Mouse (Mus musculus) heart, postnatal 10 days (tissue): ENCODE results near the gene Olfr1499. TPM values are rescaled to one million over a fixed set of nuclear protein-coding genes. Genes with fewer than 3 reads are reported as not detected.
"Not testable (repeated sequence)": the region's sequence is repeated elsewhere in the genome, so short reads cannot be mapped to it uniquely, and the experiment has no call there.

Experiments used
- DNase-seq, 2 experiments: peaks; one replicate each; pipeline ENCODE4 v3.0.0; 2021
- intact Hi-C: fragments of 180-260 bp; cut with DNase I; formaldehyde crosslinking; loops from one replicate; pipeline ENCODE4 v1.15.1; 2025
- total RNA-seq, 2 experiments: library from RNA; stranded (reverse); gene quantifications; 2 replicates each; pipeline ENCODE4 v1.2.3; 2021

The Olfr1499 gene
- not detected for total RNA-seq

DNA sequence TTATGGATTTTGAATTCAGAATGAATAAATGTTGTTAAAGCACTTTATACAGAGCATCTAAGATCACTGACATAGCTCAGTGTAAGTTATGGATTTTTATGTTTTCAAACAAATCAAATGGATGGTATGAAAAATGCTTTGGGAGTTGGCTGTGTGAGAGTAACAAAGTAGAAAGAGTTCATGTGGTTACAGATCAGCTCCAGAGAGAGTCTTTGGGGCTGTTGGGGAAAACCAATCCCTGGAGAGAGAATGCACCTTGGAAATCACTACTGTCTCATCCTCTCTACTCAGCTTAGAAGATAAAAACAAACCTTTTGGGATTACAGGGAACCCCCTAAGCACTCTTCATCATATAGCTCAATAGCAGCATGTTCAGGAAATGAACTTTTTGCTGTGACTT is at the start of gene Olfr1499:
TSS of gene Olfr1499 (minus strand) at position 101 of the 400 bp plus-strand sequence.
- no peak for DNase-seq
- intact Hi-C loops: no loop called here

DNA sequence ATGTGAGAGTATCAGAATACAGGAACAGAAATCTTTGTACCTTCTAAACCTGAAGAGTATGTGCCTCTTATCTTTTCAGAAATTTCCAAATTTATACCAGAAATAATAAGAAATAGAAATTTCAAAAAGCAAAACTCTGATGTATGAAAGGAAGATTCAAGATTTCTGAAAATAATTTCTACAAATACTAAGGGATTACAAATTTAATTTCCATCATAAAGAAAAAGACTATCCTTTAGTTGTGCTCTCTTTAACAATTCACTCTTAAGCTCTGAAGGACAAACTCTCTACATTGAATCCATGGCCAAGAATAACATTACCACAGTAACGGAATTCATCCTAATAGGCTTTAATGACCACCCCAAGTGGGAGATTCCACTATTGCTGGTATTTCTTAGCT is 42.2 kb upstream of the Olfr1499 start, which contains the start of gene Olfr1502:
TSS of gene Olfr1502 (plus strand) at position 301 of the 400 bp plus-strand sequence.
- intact Hi-C loops: no loop called here

DNA sequence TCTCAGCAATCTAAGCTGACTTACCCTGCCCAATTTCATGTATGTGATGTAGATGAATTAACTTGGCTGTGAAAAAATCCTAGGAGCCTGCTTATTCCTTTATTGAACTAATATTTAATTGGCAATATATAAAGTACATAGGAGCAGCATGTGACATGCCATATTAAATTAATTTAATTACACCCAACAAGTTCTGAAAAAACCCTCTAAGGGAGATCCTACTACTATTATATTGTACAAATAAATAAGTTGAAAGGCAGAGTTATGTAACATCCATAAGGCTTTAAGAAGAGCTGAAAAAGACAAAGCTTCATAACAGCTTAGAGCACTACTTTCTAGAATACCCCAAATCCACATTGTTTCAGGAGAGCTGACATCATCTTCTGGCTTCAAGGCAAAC is 31.3 kb upstream of the Olfr1499 start, which contains the start of gene Olfr1501:
TSS of gene Olfr1501 (minus strand) at position 101 of the 400 bp plus-strand sequence.
- DNase-seq, intact Hi-C loops: not testable (repeated sequence)

More for the DNA sequence above, 42.2 kb upstream of the Olfr1499 start, which contains the start of gene Olfr1502:
- no peak for DNase-seq

DNA sequence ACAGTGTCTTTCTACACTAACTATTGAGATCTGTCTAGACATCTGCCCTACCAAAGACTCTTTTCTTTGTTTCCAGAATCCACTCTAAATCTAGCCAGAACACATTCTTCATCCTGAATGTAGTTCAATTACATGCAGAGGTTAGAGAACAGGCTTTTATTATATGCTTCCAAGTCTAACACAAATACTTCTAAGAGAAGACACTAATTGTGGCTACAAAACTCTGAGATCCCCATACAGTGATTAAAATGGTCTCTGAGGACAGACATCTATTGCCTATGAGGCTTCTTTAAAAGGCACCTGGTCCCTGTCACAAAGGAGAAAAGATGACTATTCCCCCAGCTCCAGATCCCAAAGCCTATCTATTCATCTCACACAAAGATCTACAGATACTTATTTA is 11.1 kb upstream of the Olfr1499 start, which contains the start of gene Olfr1500:
TSS of gene Olfr1500 (minus strand) at position 101 of the 400 bp plus-strand sequence.
- intact Hi-C loops: no loop called here
- DNase-seq: no peak

DNA sequence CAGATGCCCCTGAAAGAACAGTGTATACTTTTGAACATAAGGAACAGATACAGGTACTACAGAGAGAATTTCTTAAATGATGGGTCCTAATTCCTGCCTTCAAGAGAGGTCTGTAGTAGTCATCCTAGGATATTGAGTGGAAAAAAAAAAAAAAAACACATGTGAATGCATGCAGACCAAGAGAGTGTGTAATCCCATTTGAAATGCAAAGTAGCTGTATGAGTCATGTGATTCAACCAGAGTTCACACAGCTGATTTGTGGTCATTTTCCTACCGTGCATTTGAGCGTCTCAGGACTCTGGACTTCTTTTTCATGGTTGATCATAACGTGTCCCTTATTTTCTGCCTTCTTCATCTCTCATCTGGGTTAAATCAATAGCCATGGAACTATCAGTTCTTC is 9.2 kb upstream of the Olfr1499 start:
- no peak for DNase-seq
- intact Hi-C loops: no loop called here

- intact Hi-C loops: no loop called here
- no peak for DNase-seq
Measured at GRCm38 (mm10) chr19:13820847-13821246, 1.6 kb upstream of the Olfr1499 start.

DNA sequence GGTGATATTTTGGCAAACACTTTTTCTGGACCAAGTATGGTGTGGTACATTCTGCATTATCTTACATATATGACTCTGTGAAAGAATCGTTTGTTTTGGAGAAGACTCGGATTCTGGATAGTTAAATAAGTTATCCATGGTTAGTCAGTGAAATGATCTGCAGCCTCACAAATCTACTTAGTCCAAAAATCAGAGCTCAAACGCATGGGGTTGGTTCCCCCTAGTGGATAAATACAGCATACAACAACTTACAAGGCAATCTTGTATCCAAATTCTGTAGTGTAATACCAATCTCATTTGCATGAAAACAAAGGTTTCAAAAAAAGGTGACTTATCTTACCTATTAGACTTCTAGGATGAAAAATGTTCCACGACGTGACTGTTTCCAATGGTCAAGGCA is 420 bp downstream of the Olfr1499 start:
- intact Hi-C loops: no loop called here
- no peak for DNase-seq

DNA sequence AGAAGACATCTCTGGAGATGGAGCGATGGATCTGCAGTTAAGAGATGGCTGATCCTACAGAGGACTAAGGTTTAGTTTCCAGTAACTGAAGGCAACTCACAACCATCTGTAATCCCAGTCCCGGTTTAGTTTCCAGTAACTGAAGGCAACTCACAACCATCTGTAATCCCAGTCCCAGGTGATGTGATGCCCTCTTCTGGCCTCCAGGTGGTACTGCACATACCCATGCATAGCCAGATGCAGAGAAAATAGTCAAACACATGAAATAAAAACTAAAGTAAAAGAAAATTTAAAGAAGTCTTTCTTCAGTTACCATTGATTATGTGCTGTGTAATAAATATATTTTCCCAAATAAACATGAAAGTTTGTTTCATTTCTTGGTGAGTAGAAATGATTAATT is 6.4 kb downstream of the Olfr1499 start:
- no peak for DNase-seq
- intact Hi-C loops: no loop called here

GRCm38 (mm10) chr19:13805486-13805885 is 13.8 kb downstream of the Olfr1499 start:
- intact Hi-C loops, DNase-seq: not testable (repeated sequence)

DNA sequence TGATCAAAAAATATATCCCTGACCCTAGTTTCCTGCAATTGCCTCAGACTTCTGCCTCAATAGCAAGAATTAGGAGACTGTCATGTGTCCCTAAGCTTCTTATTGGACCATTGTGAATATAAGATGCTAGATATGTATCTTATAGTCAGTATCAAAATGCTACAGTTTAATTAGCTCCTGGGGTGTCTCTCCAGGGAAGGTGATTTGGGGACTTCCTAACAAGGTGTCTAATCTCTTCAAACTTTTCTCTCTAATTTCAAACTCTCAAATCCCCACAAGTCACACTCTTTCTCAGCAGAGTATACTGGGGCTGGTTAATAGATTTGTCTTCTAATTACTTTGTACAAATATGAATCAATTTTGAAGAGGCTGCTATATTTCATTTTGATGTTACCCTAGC is 21.1 kb downstream of the Olfr1499 start, which contains the start of gene Olfr1497:
TSS of gene Olfr1497 (minus strand) at position 101 of the 400 bp plus-strand sequence.
- no peak for DNase-seq
- intact Hi-C loops: no loop called here

GRCm38 (mm10) chr19:13777578-13777977 is 41.7 kb downstream of the Olfr1499 start, which contains the start of gene Olfr1496:
Olfr1496 (plus strand) TSS chr19:13777878.
- DNase-seq: no peak
- intact Hi-C loops: no loop called here

DNA sequence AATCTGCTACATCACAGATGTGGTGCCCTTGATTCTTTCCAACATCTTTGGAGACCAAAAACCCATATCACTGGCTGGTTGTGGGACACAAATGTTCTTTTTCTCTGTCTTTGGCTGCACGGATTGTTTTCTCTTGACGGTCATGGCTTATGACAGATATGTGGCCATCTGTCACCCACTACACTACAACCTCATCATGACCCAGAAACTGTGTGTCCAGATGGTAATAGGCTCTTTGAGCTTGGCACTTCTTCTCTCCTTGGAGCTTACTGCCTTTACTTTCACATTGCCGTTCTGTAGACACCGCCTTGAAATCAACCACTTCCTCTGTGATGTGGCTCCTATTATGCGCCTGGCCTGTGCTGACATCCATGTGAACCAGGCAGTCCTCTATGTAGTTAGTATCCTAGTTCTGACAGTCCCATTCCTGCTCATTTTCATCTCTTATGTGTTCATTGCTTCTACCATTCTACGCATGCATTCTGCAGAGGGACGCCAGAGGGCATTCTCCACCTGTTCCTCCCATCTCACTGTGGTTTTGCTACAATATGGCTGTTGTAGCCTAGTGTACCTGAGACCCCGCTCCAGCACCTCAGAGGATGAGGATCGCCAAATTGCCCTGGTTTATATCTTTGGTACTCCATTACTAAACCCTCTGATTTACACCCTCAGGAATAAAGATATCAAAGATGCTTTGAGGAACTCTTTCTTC is 50.5 kb downstream of the Olfr1499 start:
- DNase-seq: no peak
- intact Hi-C loops: no loop called here

GRCm38 (mm10) chr19:13764306-13764705 is 54.9 kb downstream of the Olfr1499 start, which contains the start of gene Olfr1495:
Olfr1495 (plus strand) TSS chr19:13764606.
- no peak for DNase-seq
- intact Hi-C loops: no loop called here

Other genes with a start within 250 kb of the Olfr1499 start
- not detected for gene Olfr1484, start 235.9 kb downstream of the Olfr1499 start, total RNA-seq
- gene Olfr1487, start 202.1 kb downstream of the Olfr1499 start, total RNA-seq: not detected
- not detected for gene Olfr1489, start 187.8 kb downstream of the Olfr1499 start, total RNA-seq
- gene Olfr1490, start 168.4 kb downstream of the Olfr1499 start, total RNA-seq: not detected
- gene Olfr1491, start 122.2 kb downstream of the Olfr1499 start, total RNA-seq: not detected
- not detected for gene Olfr1493-ps1, start 96.2 kb downstream of the Olfr1499 start, total RNA-seq
- gene Olfr1494, start 79.7 kb downstream of the Olfr1499 start, total RNA-seq: not detected
- not detected for gene Olfr1495, start 54.8 kb downstream of the Olfr1499 start, total RNA-seq
- gene Olfr1496, start 41.6 kb downstream of the Olfr1499 start, total RNA-seq: not detected
- not detected for gene Olfr1497, start 21.2 kb downstream of the Olfr1499 start, total RNA-seq
- not detected for gene Olfr1500, start 11.0 kb upstream of the Olfr1499 start, total RNA-seq
- not detected for gene Olfr1501, start 31.2 kb upstream of the Olfr1499 start, total RNA-seq
- not detected for gene Olfr1502, start 42.3 kb upstream of the Olfr1499 start, total RNA-seq
- not detected for gene Olfr1504, start 78.5 kb upstream of the Olfr1499 start, total RNA-seq
- not detected for gene Olfr1505, start 94.1 kb upstream of the Olfr1499 start, total RNA-seq